Mouse (Mus musculus) C2C12 (cell line): ENCODE measurements around the gene Mrpl54.

Source experiments
- CEBPB ChIP-seq: IDR thresholded peaks from one replicate; pipeline ENCODE4 v1.6.1; 2011; ENCODE audit warnings: low read depth, mild to moderate bottlenecking, control low read depth, moderate library complexity
- CTCF ChIP-seq: IDR thresholded peaks from one replicate; pipeline ENCODE4 v1.5.1; 2011; ENCODE audit not compliant: control insufficient read depth, insufficient read depth, insufficient read length

DNA sequence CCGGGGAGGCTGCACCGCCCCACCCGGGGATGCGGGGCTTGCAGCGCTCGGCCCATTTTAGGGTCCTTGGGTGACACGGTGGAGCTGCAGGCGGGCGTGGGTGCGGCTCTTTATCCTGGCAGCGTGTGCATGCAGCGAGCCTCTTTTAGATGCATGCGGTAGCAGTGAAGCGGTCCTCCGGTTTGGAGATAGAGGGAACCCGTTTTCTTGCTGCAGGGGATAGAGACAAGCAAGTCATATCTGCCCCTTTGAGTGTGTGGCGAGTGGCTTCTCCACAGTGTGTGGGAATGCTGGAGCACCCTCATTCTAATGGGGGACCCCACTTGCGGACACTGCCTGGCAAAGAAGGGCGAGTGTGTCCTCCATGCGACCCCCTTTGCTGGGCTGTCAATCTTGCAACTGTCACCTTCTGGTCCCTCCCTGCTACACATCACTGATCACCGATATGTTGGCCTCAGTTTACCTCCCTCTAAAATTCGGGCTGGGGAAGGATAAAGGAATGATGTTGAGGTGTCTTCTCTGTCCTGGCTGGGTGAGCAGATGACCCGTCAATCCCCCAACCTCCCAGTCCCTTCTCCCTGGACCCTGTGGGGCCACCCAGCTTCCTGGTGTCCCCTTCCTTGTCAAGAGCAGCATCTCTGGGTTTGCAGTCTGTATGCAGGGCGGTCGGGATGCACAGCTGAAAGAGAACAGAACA lies 26.7 kb upstream of the Mrpl54 start:
- TF ChIP-seq CTCF (no peak), CEBPB (no peak)
